Comparison of ENCODE assay signal across 10 mouse cellular contexts in genomic region chr5:16947430-16947829, GRCm38 (mm10).
DNase-seq lines count a peak whose midpoint lies in the region; ATAC-seq lines count a peak whose summit lies in the region.
"Had no signal": no experiment of that assay in that cellular context is flagged by ENCODE, and none has a peak within 500 bp of the region (broad histone marks: within the 10 kb centered on the region; RNA-seq: fewer than 3 reads in every experiment).

No protein-coding gene starts in this region.

- H3K27me3 ChIP-seq in limb, embryonic 13.5 days, result no peaks in the 10 kb centered on the region
- no peaks in the 10 kb centered on the region for H3K27me3 ChIP-seq in limb, embryonic 10.5 days (ENCODE audit: low read depth, poor library complexity, severe bottlenecking)
- H3K27me3 ChIP-seq: lung, embryonic 15.5 days had no signal

- H3K36me3 ChIP-seq in limb, embryonic 13.5 days, result no peaks in the 10 kb centered on the region
- no peaks in the 10 kb centered on the region for H3K36me3 ChIP-seq in limb, embryonic 10.5 days
- H3K36me3 ChIP-seq: lung, embryonic 15.5 days had no signal

- WGBS in limb, embryonic 13.5 days, result 28% methylated on average over 1 of the region's 1 CpGs
- WGBS in limb, embryonic 10.5 days, result 21% methylated on average over 1 of the region's 1 CpGs

- no peak overlapping the region for H3K27ac ChIP-seq in limb, embryonic 13.5 days
- H3K27ac ChIP-seq in limb, embryonic 10.5 days, result no peak overlapping the region
- H3K27ac ChIP-seq: lung, embryonic 15.5 days had no signal

- no peaks in the 10 kb centered on the region for H3K4me1 ChIP-seq in limb, embryonic 13.5 days
- H3K4me1 ChIP-seq in limb, embryonic 10.5 days, result no peaks in the 10 kb centered on the region
- H3K4me1 ChIP-seq: lung, embryonic 15.5 days had no signal

- no peaks in the 10 kb centered on the region for H3K9me3 ChIP-seq in limb, embryonic 13.5 days
- no peaks in the 10 kb centered on the region for H3K9me3 ChIP-seq in limb, embryonic 10.5 days (replicated peaks)
- H3K9me3 ChIP-seq: lung, embryonic 15.5 days had no signal

- DNase-seq in limb, embryonic 10.5 days (ENCODE audit: low spot score), result no peak
- peak; percentile 72 for DNase-seq in adipocyte (ENCODE audit: low spot score)
- DNase-seq in forelimb bud, embryonic 11.5 days (ENCODE audit: low read depth, low spot score), result peak; percentile 42
- DNase-seq in mesoderm, embryonic 11.5 days (ENCODE audit: low read depth, low spot score), result peak; percentile 52
- no peak for DNase-seq in right cerebral cortex, postnatal 36 days (ENCODE audit: low spot score in 2 of 2)
- DNase-seq in spleen, postnatal 14 days (ENCODE audit: low spot score in 2 of 2), result no peak
- DNase-seq in spleen, postnatal 10 days (ENCODE audit: low spot score in 2 of 2), result no peak

- no peak overlapping the region for H3K4me2 ChIP-seq in limb, embryonic 13.5 days (replicated peaks)
- H3K4me2 ChIP-seq: lung, embryonic 15.5 days had no signal

- H3K9ac ChIP-seq in limb, embryonic 13.5 days, result no peak overlapping the region
- H3K9ac ChIP-seq: lung, embryonic 15.5 days had no signal

- peak; percentile 28; the same call in 1 of the 2 replicates for ATAC-seq in limb, embryonic 13.5 days (ENCODE audit: low FRiP score, low read depth)

- H3K4me3 ChIP-seq in limb, embryonic 13.5 days, result no peak overlapping the region
- no peak overlapping the region for H3K4me3 ChIP-seq in limb, embryonic 10.5 days
- H3K4me3 ChIP-seq: erythroblast, embryonic 14.5 days; lung, embryonic 15.5 days had no signal

Comparison
In these comparisons a context has a peak if more than half of its experiments do, and no peak if none do; other contexts are left out.
1. DNase-seq: peak in adipocyte (single experiment), forelimb bud, embryonic 11.5 days (single experiment) and mesoderm, embryonic 11.5 days (single experiment); none in limb, embryonic 10.5 days (single experiment), right cerebral cortex, postnatal 36 days (0 of 2), spleen, postnatal 14 days (0 of 2) and spleen, postnatal 10 days (0 of 2).